Mouse (Mus musculus) liver, postnatal 0 days (tissue): Measurements from ENCODE around the gene 4933402N03Rik.

Source experiments
- CTCF ChIP-seq: sonication (generic); IDR thresholded peaks from 2 replicates; pipeline ENCODE4 v1.5.1; 2016; ENCODE audit warnings: antibody characterized with exemption, low read depth
- EP300 ChIP-seq: IDR thresholded peaks from 2 replicates; pipeline ENCODE4 v1.6.1; 2016; ENCODE audit warnings: antibody characterized with exemption, low read depth, mild to moderate bottlenecking

GRCm38 (mm10) chr7:131133181-131133580 is 12.9 kb downstream of the 4933402N03Rik start:
- TF ChIP-seq EP300 (no peak), CTCF (no peak)
